Mouse (Mus musculus) kidney, postnatal 0 days (tissue): ENCODE measurements around the gene Mroh2a. TPM values are rescaled to one million over a fixed set of nuclear protein-coding genes. Genes with fewer than 3 reads are reported as not detected.

Experiments
- ATAC-seq: fragments of 200-750 bp; cut with Nextera tagmentation; replicated peaks from 2 replicates; pipeline ENCODE4 v1.8.0; 2017; ENCODE audit warnings: low read depth, moderate number of reproducible peaks, moderate TSS enrichment, moderate library complexity; ENCODE audit not compliant: low FRiP score
- DNase-seq: peaks from one replicate; pipeline ENCODE4 v3.0.0-alpha.2; 2016; ENCODE audit warnings: low spot score
- H3K27ac ChIP-seq: fragments of 300-500 bp; sonication (generic); 2 replicates; pipeline ENCODE4 v1.5.1; 2014; ENCODE audit warnings: mild to moderate bottlenecking
- H3K27me3 ChIP-seq: fragments of 300-500 bp; sonication (generic); 2 replicates; pipeline ENCODE4 v1.6.1; 2014; ENCODE audit warnings: low read length, mixed read lengths; ENCODE audit not compliant: insufficient read depth
- H3K36me3 ChIP-seq: fragments of 300-500 bp; sonication (generic); 2 replicates; pipeline ENCODE4 v1.6.1; 2014; ENCODE audit warnings: low read length, mixed read lengths; ENCODE audit not compliant: insufficient read depth
- H3K4me1 ChIP-seq: fragments of 300-500 bp; sonication (generic); replicated peaks from 2 replicates; pipeline ENCODE4 v1.6.1; 2014; ENCODE audit warnings: antibody characterized with exemption, low read length, mixed read lengths; ENCODE audit not compliant: insufficient read depth
- H3K4me2 ChIP-seq: fragments of 300-500 bp; sonication (generic); 2 replicates; pipeline ENCODE4 v1.6.1; 2014; ENCODE audit warnings: mild to moderate bottlenecking, low read length, moderate library complexity, mixed read lengths
- H3K4me3 ChIP-seq: fragments of 300-500 bp; sonication (generic); replicated peaks from 2 replicates; pipeline ENCODE4 v1.5.1; 2014; ENCODE audit warnings: low read depth, low read length
- H3K9ac ChIP-seq: fragments of 300-500 bp; sonication (generic); 2 replicates; pipeline ENCODE4 v1.6.1; 2014; ENCODE audit warnings: low read depth, low read length
- H3K9me3 ChIP-seq: fragments of 300-500 bp; sonication (generic); replicated peaks from 2 replicates; pipeline ENCODE4 v1.6.1; 2016; ENCODE audit warnings: low read length, inconsistent platforms, mixed read lengths
- CTCF ChIP-seq: IDR thresholded peaks from 2 replicates; pipeline ENCODE4 v1.5.1; 2016; ENCODE audit warnings: antibody characterized with exemption, low read depth, mild to moderate bottlenecking, moderate library complexity
- WGBS: fragments of 180-500 bp; shearing (Covaris S2); extraction: QIAGEN DNeasy Blood & Tissue Kit; methylation state at CpG from one replicate; pipeline ENCODE4 v1.1.7; 2014; 5-methylcytosine and 5-hydroxymethylcytosine counted together
- polyA plus RNA-seq: library from polyadenylated mRNA; unstranded; fragments of >200 nt; fragmentation: Nextera tagmentation; extraction: Ambion mirVana; gene quantifications from 2 replicates; pipeline ENCODE4 v1.2.1, GENCODE M21; 2015

Gene Mroh2a
- polyA plus RNA-seq, 1 experiment from 2014 or later = 0.66 TPM

- ATAC-seq = 0 out of 2 replicates have a peak, but pooled peaks have one; percentile 9
- Histone ChIP-seq H3K9ac (0 out of 2 replicates have a peak overlapping the region, but pooled peaks have one; percentile 1), H3K4me1 (peaks cover 14% of the 10 kb centered on the region), H3K9me3 (no peaks in the 10 kb centered on the region), H3K4me3 (no peak overlapping the region), H3K4me2 (no peak overlapping the region), H3K27ac (no peak overlapping the region), H3K27me3 (no peaks in the 10 kb centered on the region), H3K36me3 (peaks cover 53% of the 10 kb centered on the region)
- no peak for DNase-seq
- 70% methylated on average over 6 of the region's 6 CpGs for WGBS
- TF ChIP-seq CTCF = no peak
These were observed 33.3 kb downstream of the Mroh2a start for GRCm38 (mm10) chr1:88260114-88260513.

DNA sequence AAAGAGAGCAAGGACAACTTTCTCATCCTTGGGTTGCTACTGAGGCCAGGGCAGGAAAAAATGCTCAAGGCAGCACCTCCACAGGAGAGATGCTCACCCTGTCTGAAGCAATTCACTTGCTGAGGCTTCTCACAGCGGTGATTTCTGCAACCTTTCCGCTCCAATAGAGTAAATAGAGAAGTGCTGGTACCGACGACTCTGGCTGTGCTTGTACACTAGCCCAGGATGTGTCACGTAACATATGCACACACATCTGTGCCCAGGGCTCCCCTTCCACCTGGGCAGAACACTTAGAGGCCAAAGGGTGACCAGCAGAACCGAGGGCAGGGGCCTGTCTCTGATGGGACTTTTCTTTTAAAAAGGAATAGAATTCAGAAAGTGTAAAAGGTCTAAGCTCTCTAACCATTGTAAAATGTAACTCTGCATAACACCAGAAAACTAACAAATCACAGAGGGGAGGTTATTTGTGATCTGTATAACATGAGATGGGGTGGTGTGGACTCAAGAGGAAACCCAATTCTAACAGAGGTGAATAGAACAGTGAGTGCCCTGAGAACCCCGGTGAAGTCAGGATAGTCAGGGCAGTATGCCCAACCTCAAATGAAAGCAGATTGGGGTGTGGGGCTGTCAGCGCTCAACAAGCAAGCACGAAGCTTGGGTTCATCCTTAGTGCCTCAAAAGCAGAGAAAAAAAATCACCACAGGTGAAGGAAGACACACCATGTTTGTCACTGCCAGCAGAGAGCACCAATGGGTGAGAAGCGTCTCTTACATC is 34.0 kb downstream of the Mroh2a start:
- Histone ChIP-seq H3K9ac (0 out of 2 replicates have a peak overlapping the region, but pooled peaks have one; percentile 1), H3K4me2 (no peak overlapping the region), H3K36me3 (peaks cover 60% of the 10 kb centered on the region), H3K27ac (no peak overlapping the region), H3K27me3 (no peaks in the 10 kb centered on the region), H3K9me3 (no peaks in the 10 kb centered on the region), H3K4me1 (peaks cover 14% of the 10 kb centered on the region), H3K4me3 (no peak overlapping the region)
- no peak for TF ChIP-seq CTCF
- DNase-seq (no peak), ATAC-seq (no peak)
- 79% methylated on average over 10 of the region's 10 CpGs for WGBS

DNA sequence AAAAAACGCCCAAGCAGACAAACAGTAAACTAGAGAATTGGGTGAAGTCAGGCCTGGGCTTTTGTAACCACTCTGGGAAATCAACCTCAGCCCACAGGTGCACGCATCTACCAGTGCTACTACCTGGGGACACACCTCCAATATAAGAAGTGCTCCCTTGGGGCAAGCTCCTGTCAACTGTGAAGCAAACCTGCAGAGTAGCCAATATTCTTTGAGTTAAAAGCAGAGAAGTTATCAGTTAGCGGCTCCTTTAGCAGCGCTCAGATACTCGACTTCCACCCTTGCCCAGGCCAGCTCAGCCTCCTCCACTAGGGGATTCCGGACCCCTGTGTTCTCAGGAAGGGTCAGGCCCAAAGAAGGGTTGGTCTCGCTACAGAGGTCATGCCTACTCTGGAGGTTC is 34.9 kb downstream of the Mroh2a start:
- no peak for TF ChIP-seq CTCF
- Histone ChIP-seq H3K4me1 (peaks cover 14% of the 10 kb centered on the region), H3K9me3 (no peaks in the 10 kb centered on the region), H3K27ac (no peak overlapping the region), H3K27me3 (no peaks in the 10 kb centered on the region), H3K4me2 (no peak overlapping the region), H3K4me3 (no peak overlapping the region), H3K9ac (no peak overlapping the region), H3K36me3 (peaks cover 69% of the 10 kb centered on the region)
- WGBS = 82% methylated on average over 7 of the region's 7 CpGs
- DNase-seq = no peak
- ATAC-seq = no peak

DNA sequence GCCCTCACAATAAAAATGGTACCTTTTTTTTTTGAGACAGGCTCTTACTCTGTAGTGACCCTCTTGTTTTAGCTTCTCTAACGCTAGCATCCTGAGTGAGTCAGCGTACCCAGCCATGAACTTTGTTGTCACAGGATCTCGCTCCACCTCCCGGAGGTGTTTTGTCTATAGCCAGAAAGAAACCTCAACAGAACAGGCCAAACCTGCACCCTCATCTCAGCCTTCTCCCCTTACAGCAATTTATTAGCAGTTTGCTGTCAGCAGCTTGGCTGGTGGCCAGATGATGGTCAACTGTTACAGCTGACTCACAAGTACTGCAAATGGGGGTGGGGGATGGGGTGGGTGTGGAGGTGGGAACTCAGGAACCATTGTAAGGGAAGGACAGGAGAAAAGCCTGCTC is 35.5 kb downstream of the Mroh2a start:
- H3K9ac ChIP-seq = no peak overlapping the region
- no peak overlapping the region for H3K27ac ChIP-seq
- peaks cover 74% of the 10 kb centered on the region for H3K36me3 ChIP-seq
- H3K4me3 ChIP-seq = no peak overlapping the region
- DNase-seq (peak; percentile 84), ATAC-seq (0 out of 2 replicates have a peak, but pooled peaks have one; percentile 4)
- 46% methylated on average over 4 of the region's 4 CpGs for WGBS
- no peaks in the 10 kb centered on the region for H3K9me3 ChIP-seq
- peaks cover 14% of the 10 kb centered on the region for H3K4me1 ChIP-seq
- H3K27me3 ChIP-seq = no peaks in the 10 kb centered on the region
- TF ChIP-seq CTCF = no peak
- no peak overlapping the region for H3K4me2 ChIP-seq

DNA sequence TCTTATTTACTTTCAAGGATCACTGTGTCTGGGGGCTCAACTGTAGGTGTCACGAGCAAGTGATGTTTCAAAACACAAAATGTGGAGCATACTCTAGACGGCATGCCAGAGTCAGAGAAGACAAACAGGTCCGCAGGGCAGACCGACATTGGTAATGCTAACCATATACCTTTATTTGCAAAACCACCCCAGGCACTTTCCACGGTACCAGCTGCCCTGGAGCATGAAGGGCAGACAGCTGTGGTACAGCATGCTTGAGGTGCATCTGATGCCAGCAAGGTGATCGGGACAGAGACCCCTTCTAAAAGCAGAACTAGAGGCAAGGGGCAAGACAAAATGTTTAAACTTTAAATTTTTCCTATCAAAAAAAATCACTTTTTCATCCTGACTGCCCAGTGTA is 36.2 kb downstream of the Mroh2a start:
- peaks cover 14% of the 10 kb centered on the region for H3K4me1 ChIP-seq
- no peaks in the 10 kb centered on the region for H3K9me3 ChIP-seq
- 73% methylated on average over 6 of the region's 6 CpGs for WGBS
- no peak overlapping the region for H3K27ac ChIP-seq
- H3K36me3 ChIP-seq = peaks cover 81% of the 10 kb centered on the region
- no peak for ATAC-seq
- no peak overlapping the region for H3K9ac ChIP-seq
- no peak overlapping the region for H3K4me3 ChIP-seq
- no peak for TF ChIP-seq CTCF
- H3K4me2 ChIP-seq = no peak overlapping the region
- DNase-seq = no peak
- H3K27me3 ChIP-seq = no peaks in the 10 kb centered on the region

- 92% methylated on average over 5 of the region's 5 CpGs for WGBS
- Histone ChIP-seq H3K27ac (no peak overlapping the region), H3K4me3 (no peak overlapping the region), H3K4me1 (peaks cover 14% of the 10 kb centered on the region), H3K9ac (no peak overlapping the region), H3K27me3 (no peaks in the 10 kb centered on the region), H3K4me2 (no peak overlapping the region), H3K36me3 (peaks cover 89% of the 10 kb centered on the region), H3K9me3 (no peaks in the 10 kb centered on the region)
- no peak for DNase-seq
- no peak for TF ChIP-seq CTCF
- no peak for ATAC-seq
These were observed 37.0 kb downstream of the Mroh2a start for GRCm38 (mm10) chr1:88263778-88264177.
